19 mouse cellular contexts compared by ENCODE assay signal in genomic region chr2:165073381-165073781, GRCm38 (mm10). TPM values are rescaled to one million over a fixed set of nuclear protein-coding genes. Genes with fewer than 3 reads are reported as not detected.
DNase-seq lines count a peak whose midpoint lies in the region; ATAC-seq lines count a peak whose summit lies in the region.
"Had no signal": no experiment of that assay in that cellular context is flagged by ENCODE, and none has a peak within 500 bp of the region (broad histone marks: within the 10 kb centered on the region; RNA-seq: fewer than 3 reads in every experiment).

No protein-coding gene starts in this region.

- peak overlapping the region; percentile 19; the same call in 1 of the 2 replicates for H3K4me2 ChIP-seq in hindbrain, embryonic 16.5 days (ENCODE audit: low read length)
- no peak overlapping the region for H3K4me2 ChIP-seq in hindbrain, embryonic 14.5 days (replicated peaks)
- H3K4me2 ChIP-seq: heart, embryonic 13.5 days had no signal

- no peak for ATAC-seq in hindbrain, embryonic 16.5 days
- ATAC-seq in hindbrain, embryonic 14.5 days (ENCODE audit: low FRiP score), result no peak
- ATAC-seq: intestine, embryonic 16.5 days had no signal

- no peaks in the 10 kb centered on the region for H3K9me3 ChIP-seq in hindbrain, embryonic 16.5 days (ENCODE audit: control insufficient read depth, low read length)
- H3K9me3 ChIP-seq in hindbrain, embryonic 14.5 days (ENCODE audit: control insufficient read depth, low read length), result no peaks in the 10 kb centered on the region
- no peaks in the 10 kb centered on the region for H3K9me3 ChIP-seq in limb, embryonic 10.5 days (replicated peaks)
- H3K9me3 ChIP-seq: heart, embryonic 13.5 days; hindbrain, embryonic 10.5 days had no signal

- H3K27me3 ChIP-seq in hindbrain, embryonic 16.5 days (replicated peaks; ENCODE audit: control insufficient read depth, insufficient read depth, low read length), result peaks cover 14% of the 10 kb centered on the region
- H3K27me3 ChIP-seq in hindbrain, embryonic 14.5 days (ENCODE audit: control insufficient read depth, insufficient read depth, low read length), result peaks cover 30% of the 10 kb centered on the region
- peaks cover 93% of the 10 kb centered on the region for H3K27me3 ChIP-seq in limb, embryonic 10.5 days (ENCODE audit: low read depth, poor library complexity, severe bottlenecking)

- no peak overlapping the region for H3K4me3 ChIP-seq in hindbrain, embryonic 16.5 days (ENCODE audit: low read length)
- no peak overlapping the region for H3K4me3 ChIP-seq in hindbrain, embryonic 14.5 days (replicated peaks; ENCODE audit: low read length)
- no peak overlapping the region for H3K4me3 ChIP-seq in limb, embryonic 10.5 days
- H3K4me3 ChIP-seq: heart, embryonic 13.5 days; hindbrain, embryonic 10.5 days had no signal

- no peak overlapping the region; the same call in 1 of the 2 replicates for H3K27ac ChIP-seq in hindbrain, embryonic 16.5 days (ENCODE audit: low read depth, low read length)
- no peak overlapping the region for H3K27ac ChIP-seq in hindbrain, embryonic 14.5 days
- no peak overlapping the region for H3K27ac ChIP-seq in limb, embryonic 10.5 days
- H3K27ac ChIP-seq: heart, embryonic 13.5 days; hindbrain, embryonic 10.5 days; kidney, postnatal 0 days; liver, embryonic 14.5 days had no signal

- no peaks in the 10 kb centered on the region for H3K36me3 ChIP-seq in hindbrain, embryonic 16.5 days (ENCODE audit: control insufficient read depth, insufficient read depth, low read length)
- H3K36me3 ChIP-seq in hindbrain, embryonic 14.5 days (replicated peaks; ENCODE audit: control insufficient read depth, insufficient read depth), result no peaks in the 10 kb centered on the region
- no peaks in the 10 kb centered on the region for H3K36me3 ChIP-seq in limb, embryonic 10.5 days
- H3K36me3 ChIP-seq: heart, embryonic 13.5 days; hindbrain, embryonic 10.5 days had no signal

- H3K9ac ChIP-seq in hindbrain, embryonic 16.5 days (ENCODE audit: low read depth, low read length), result no peak overlapping the region; the same call in 1 of the 2 replicates
- H3K9ac ChIP-seq in hindbrain, embryonic 14.5 days, result no peak overlapping the region
- H3K9ac ChIP-seq: heart, embryonic 13.5 days; liver, embryonic 14.5 days had no signal

- 21% methylated on average over 9 of the region's 9 CpGs for WGBS in hindbrain, embryonic 16.5 days
- 17% methylated on average over 9 of the region's 9 CpGs for whole genome bisulfite sequencing in hindbrain, embryonic 14.5 days
- WGBS in limb, embryonic 10.5 days, result 36% methylated on average over 9 of the region's 9 CpGs

- H3K4me1 ChIP-seq in hindbrain, embryonic 16.5 days (ENCODE audit: control insufficient read depth, insufficient read depth, low read depth, low read length), result peaks cover 46% of the 10 kb centered on the region
- peaks cover 25% of the 10 kb centered on the region for H3K4me1 ChIP-seq in hindbrain, embryonic 14.5 days (replicated peaks; ENCODE audit: control insufficient read depth, insufficient read depth, low read length)
- peaks cover 36% of the 10 kb centered on the region for H3K4me1 ChIP-seq in limb, embryonic 10.5 days

- no peak for DNase-seq in hindbrain, embryonic 14.5 days (ENCODE audit: low spot score)
- peak; percentile 54 for DNase-seq in right cerebral cortex, adult 18-20 months
- DNase-seq in right cerebral cortex, postnatal 4 days, result no peak
- DNase-seq in cerebellum, adult 9-11 months, result peak; percentile 94
- peak; percentile 65 for DNase-seq in telencephalon, adult 2 months (ENCODE audit: low read depth, low spot score)
- DNase-seq in limb, embryonic 10.5 days (ENCODE audit: low spot score), result no peak
- no peak for DNase-seq in heart, postnatal 36 days
- DNase-seq: layer of hippocampus, adult 9-11 months; lung, postnatal 10 days had no signal

- intact Hi-C loops in heart, postnatal 36 days (cut with DNase I), result no loop called here

RNA-seq across cellular contexts. Expression of gene 1700025C18Rik, which starts 17.2 kb away (rescaled TPM):
- polyA plus RNA-seq in hindbrain, embryonic 16.5 days (2015; fragmentation: Nextera tagmentation; extraction: Ambion mirVana), result not detected in 2 replicates
- polyA plus RNA-seq in hindbrain, embryonic 14.5 days (2014; fragmentation: Nextera tagmentation; extraction: Ambion mirVana), result not detected in 2 replicates
- not detected in 2 replicates for polyA plus RNA-seq in limb, embryonic 10.5 days (2016; fragmentation: Nextera tagmentation; extraction: Ambion mirVana)
- total RNA-seq in heart, postnatal 36 days (2021), result not detected
- total RNA-seq: gastrocnemius, postnatal 4 days had no signal
- polyA plus RNA-seq: C2C12; cortical plate, adult 2 months; heart, embryonic 13.5 days; hindbrain, embryonic 10.5 days; intestine, embryonic 16.5 days; kidney, postnatal 0 days; limb, embryonic 11.5 days; liver, embryonic 14.5 days had no signal

RNA-seq across cellular contexts. Expression of gene Cd40, which starts 18.0 kb away (rescaled TPM):
- polyA plus RNA-seq in hindbrain, embryonic 16.5 days (2015; fragmentation: Nextera tagmentation; extraction: Ambion mirVana), result 6.1 and 7.9 TPM in 2 replicates
- 6.3 and 8.3 TPM in 2 replicates for polyA plus RNA-seq in hindbrain, embryonic 14.5 days (2014; fragmentation: Nextera tagmentation; extraction: Ambion mirVana)
- polyA plus RNA-seq in limb, embryonic 10.5 days (2016; fragmentation: Nextera tagmentation; extraction: Ambion mirVana), result 10.5 and 11.5 TPM in 2 replicates
- total RNA-seq in heart, postnatal 36 days (2021), result 1 to 10 TPM; 1.7 to 3.2 TPM

RNA-seq across cellular contexts. Expression of gene Ncoa5, which starts 38.7 kb away (rescaled TPM):
- 83.8 and 90.0 TPM in 2 replicates for polyA plus RNA-seq in hindbrain, embryonic 16.5 days (2015; fragmentation: Nextera tagmentation; extraction: Ambion mirVana)
- polyA plus RNA-seq in hindbrain, embryonic 14.5 days (2014; fragmentation: Nextera tagmentation; extraction: Ambion mirVana), result 83.1 and 89.0 TPM in 2 replicates
- 92.9 and 105 TPM in 2 replicates for polyA plus RNA-seq in limb, embryonic 10.5 days (2016; fragmentation: Nextera tagmentation; extraction: Ambion mirVana)
- total RNA-seq in heart, postnatal 36 days (2021), result 10 to 100 TPM; 17.7 to 18.3 TPM

Comparison
In these comparisons a context has a peak if more than half of its experiments do, and no peak if none do; other contexts are left out.
1. DNase-seq: peak in right cerebral cortex, adult 18-20 months (single experiment), cerebellum, adult 9-11 months (single experiment) and telencephalon, adult 2 months (single experiment); none in hindbrain, embryonic 14.5 days (single experiment), right cerebral cortex, postnatal 4 days (single experiment), limb, embryonic 10.5 days (single experiment) and heart, postnatal 36 days (0 of 2).